Mouse (Mus musculus) heart, adult 2 months (tissue): ENCODE results near the gene Arl2.

ENCODE experiments used
- CTCF ChIP-seq: fragments of 200-600 bp; IDR thresholded peaks from 2 replicates; pipeline ENCODE4 v1.8.1; 2022; ENCODE audit warnings: antibody characterized with exemption, mild to moderate bottlenecking, moderate library complexity
- EP300 ChIP-seq: fragments of 200-500 bp; IDR thresholded peaks from 2 replicates; pipeline ENCODE4 v1.6.1; 2011; ENCODE audit warnings: low read depth, low read length, control low read depth; ENCODE audit not compliant: insufficient read depth

DNA sequence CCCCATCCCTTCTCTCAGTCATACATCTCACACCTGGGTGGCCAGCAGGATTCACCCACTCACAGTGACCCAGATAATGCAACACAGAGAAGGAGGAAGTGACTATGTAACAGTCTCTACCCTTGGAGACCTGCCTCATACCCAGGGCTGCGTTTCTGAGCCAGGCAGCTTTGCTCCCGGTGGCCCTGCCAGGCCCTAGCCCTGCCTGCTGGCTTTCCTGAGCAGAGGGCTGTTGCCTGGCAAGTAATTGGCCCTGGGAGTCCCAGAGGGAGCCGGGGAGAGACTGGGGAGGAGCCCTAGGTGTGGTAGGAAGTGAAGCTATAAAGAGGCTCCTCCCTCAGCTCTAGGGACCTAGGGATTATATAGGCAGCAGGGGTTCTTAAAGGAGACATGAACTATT lies 41.2 kb upstream of the Arl2 start:
- no peak for TF ChIP-seq CTCF
- TF ChIP-seq EP300: no peak
